Mouse (Mus musculus): ENCODE results near the gene Chchd2.
"Not testable (repeated sequence)": the region's sequence is repeated elsewhere in the genome, so short reads cannot be mapped to it uniquely, and the experiment has no call there.

Chchd2 gene

GRCm38 (mm10) chr5:129886911-129887636 is at the start of gene Chchd2:
Gene Chchd2, minus strand, starts transcription at chr5:129887470.
- peak; percentile 97 for DNase-seq

- no peak for DNase-seq
Observed at GRCm38 (mm10) chr5:129936941-129937340, 49.7 kb upstream of the Chchd2 start.

GRCm38 (mm10) chr5:129929924-129930855 is 42.9 kb upstream of the Chchd2 start:
- peak; percentile 71 to 82 for DNase-seq

- no peak for DNase-seq
Observed at GRCm38 (mm10) chr5:129925933-129926332, 38.7 kb upstream of the Chchd2 start.

GRCm38 (mm10) chr5:129924820-129925452 is 37.7 kb upstream of the Chchd2 start:
- DNase-seq: peak in 1 of 2 experiments; percentile 8

GRCm38 (mm10) chr5:129921972-129922371 is 34.7 kb upstream of the Chchd2 start:
- no peak for DNase-seq

- DNase-seq: no peak
Observed at GRCm38 (mm10) chr5:129919320-129919719, 32.0 kb upstream of the Chchd2 start.

GRCm38 (mm10) chr5:129918752-129919151 is 31.5 kb upstream of the Chchd2 start:
- DNase-seq: no peak

- no peak for DNase-seq
Observed at GRCm38 (mm10) chr5:129918065-129918651, 30.9 kb upstream of the Chchd2 start.

GRCm38 (mm10) chr5:129915491-129915890 is 28.2 kb upstream of the Chchd2 start:
- not testable (repeated sequence) for DNase-seq

GRCm38 (mm10) chr5:129914024-129914423 is 26.8 kb upstream of the Chchd2 start:
- DNase-seq: peak in 1 of 2 experiments; percentile 35

GRCm38 (mm10) chr5:129909591-129909990 is 22.3 kb upstream of the Chchd2 start:
- DNase-seq: no peak

- no peak for DNase-seq
Observed at GRCm38 (mm10) chr5:129909147-129909546, 21.9 kb upstream of the Chchd2 start.

- DNase-seq: peak; percentile 92 to 94
Observed at GRCm38 (mm10) chr5:129908242-129908965, 21.1 kb upstream of the Chchd2 start, which contains the start of gene Nupr1l. Gene Nupr1l, plus strand, starts transcription at chr5:129908540.

GRCm38 (mm10) chr5:129907775-129908174 is 20.5 kb upstream of the Chchd2 start:
- DNase-seq: no peak

GRCm38 (mm10) chr5:129898449-129898848 is 11.2 kb upstream of the Chchd2 start, which contains the start of gene Phkg1:
Gene Phkg1, minus strand, starts transcription at chr5:129898549.
- DNase-seq: no peak

- peak; percentile 91 to 93 for DNase-seq
Observed at GRCm38 (mm10) chr5:129895198-129896088, 8.2 kb upstream of the Chchd2 start, which contains the start of gene Zbed5. Gene Zbed5, plus strand, starts transcription at chr5:129895723.

GRCm38 (mm10) chr5:129890390-129890789 is 3.1 kb upstream of the Chchd2 start:
- DNase-seq: not testable (repeated sequence)

- DNase-seq: no peak
Observed at GRCm38 (mm10) chr5:129886271-129886670, 999 bp downstream of the Chchd2 start.

GRCm38 (mm10) chr5:129879888-129880287 is 7.4 kb downstream of the Chchd2 start:
- no peak for DNase-seq

- DNase-seq: peak; percentile 33 to 36
Observed at GRCm38 (mm10) chr5:129878946-129879345, 8.3 kb downstream of the Chchd2 start.
